Mouse (Mus musculus): ENCODE measurements around the gene Gstm4.
"Not testable (repeated sequence)": the region's sequence is repeated elsewhere in the genome, so short reads cannot be mapped to it uniquely, and the experiment has no call there.

Gstm4 gene

GRCm38 (mm10) chr3:108014974-108015346 is 29.7 kb downstream of the Gstm4 start:
- peak; percentile 59 for DNase-seq

GRCm38 (mm10) chr3:108014098-108014973 is 30.4 kb downstream of the Gstm4 start:
- DNase-seq, result no peak

- DNase-seq, result peak; percentile 86
Measured at GRCm38 (mm10) chr3:108013331-108013871, 31.3 kb downstream of the Gstm4 start.

GRCm38 (mm10) chr3:108011558-108011957 is 33.1 kb downstream of the Gstm4 start:
- no peak for DNase-seq

GRCm38 (mm10) chr3:108010286-108010685 is 34.4 kb downstream of the Gstm4 start:
- DNase-seq, result no peak

GRCm38 (mm10) chr3:108002021-108002420 is 42.7 kb downstream of the Gstm4 start:
- peak; percentile 36 for DNase-seq

GRCm38 (mm10) chr3:107999491-107999890 is 45.2 kb downstream of the Gstm4 start:
- no peak for DNase-seq

GRCm38 (mm10) chr3:107998591-107998990 is 46.1 kb downstream of the Gstm4 start:
- DNase-seq, result no peak

GRCm38 (mm10) chr3:107996576-107996975 is 48.1 kb downstream of the Gstm4 start:
- DNase-seq, result no peak

- DNase-seq, result not testable (repeated sequence)
Measured at GRCm38 (mm10) chr3:107995974-107996373, 48.7 kb downstream of the Gstm4 start.

Data from kidney, adult 9 months (tissue).